Mouse (Mus musculus): ENCODE data around the gene Sipa1l2. TPM values are rescaled to one million over a fixed set of nuclear protein-coding genes. Genes with fewer than 3 reads are reported as not detected.

Gene Sipa1l2
- polyA plus RNA-seq, 1 experiment from 2014 or later = 33.2 TPM

DNA sequence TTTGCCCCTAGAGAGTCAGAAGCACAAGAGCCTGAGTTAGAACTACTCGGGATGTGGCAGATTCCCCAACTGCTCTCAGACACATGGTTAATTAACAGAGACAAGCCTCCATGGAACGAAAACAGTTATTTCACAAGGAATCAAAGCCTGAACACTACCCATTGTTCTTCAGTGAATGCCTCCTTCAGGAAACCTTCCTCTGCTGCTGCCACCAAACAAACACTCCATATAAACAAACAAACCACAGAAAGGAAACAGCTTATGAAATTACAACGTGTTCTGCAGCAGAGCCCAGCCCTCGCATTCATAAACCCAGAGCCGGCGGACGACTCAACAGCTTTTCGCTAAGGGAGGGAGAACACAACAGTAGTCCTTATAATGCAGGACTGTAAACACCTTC lies 52.2 kb downstream of the Sipa1l2 start:
- no peaks in the 10 kb centered on the region for H3K9me3 ChIP-seq
- no peaks in the 10 kb centered on the region for H3K36me3 ChIP-seq (replicated peaks)
- no peaks in the 10 kb centered on the region for H3K27me3 ChIP-seq
- H3K9ac ChIP-seq = no peak overlapping the region
- H3K27ac ChIP-seq = no peak overlapping the region
- ATAC-seq (ENCODE audit: low FRiP score) = no peak
- no peak overlapping the region for H3K4me3 ChIP-seq (replicated peaks)
- WGBS = 51% methylated on average over 8 of the region's 8 CpGs
- peaks cover 60% of the 10 kb centered on the region for H3K4me1 ChIP-seq
- H3K4me2 ChIP-seq = no peak overlapping the region

DNA sequence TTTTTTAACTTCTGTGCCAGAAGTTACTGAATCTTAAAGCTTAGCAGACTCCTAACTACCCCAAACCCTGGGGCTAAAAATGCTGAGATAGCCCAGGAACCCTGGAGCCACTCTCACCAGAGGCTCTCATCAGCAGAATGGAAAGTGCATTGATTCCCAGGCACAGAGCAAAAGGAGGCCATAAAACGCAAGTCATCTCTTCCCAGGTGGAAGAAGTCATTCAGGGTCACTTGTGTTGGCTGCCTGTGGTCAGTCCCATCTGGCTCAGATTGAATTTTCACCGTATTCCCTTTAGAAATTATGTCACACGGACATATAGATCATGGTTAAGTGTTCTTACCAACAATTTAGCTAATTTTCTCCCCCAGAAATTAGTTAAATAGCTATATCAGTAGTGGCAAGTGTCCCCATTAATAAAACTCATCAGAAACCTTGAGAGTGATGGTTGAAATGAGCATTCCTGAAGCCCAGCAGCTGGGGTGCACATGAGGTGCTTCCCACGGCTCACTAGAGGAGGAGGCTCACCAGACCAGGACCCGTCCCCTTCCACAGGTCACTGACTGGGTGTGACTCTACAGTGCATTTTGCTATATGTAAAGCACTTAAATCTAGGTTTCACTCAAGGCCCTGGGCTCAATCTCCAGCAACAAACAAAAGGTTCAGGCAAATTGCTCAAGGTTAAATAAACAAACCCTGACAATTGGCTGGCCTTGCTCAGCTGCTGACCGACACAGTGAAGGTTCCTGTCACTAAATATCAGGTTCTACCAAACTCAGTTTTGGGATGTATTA lies 53.3 kb downstream of the Sipa1l2 start:
- Histone ChIP-seq H3K4me1 (peaks cover 55% of the 10 kb centered on the region), H3K36me3 (replicated peaks) (no peaks in the 10 kb centered on the region), H3K4me2 (no peak overlapping the region), H3K4me3 (replicated peaks) (no peak overlapping the region), H3K27ac (no peak overlapping the region), H3K9ac (no peak overlapping the region), H3K27me3 (no peaks in the 10 kb centered on the region), H3K9me3 (no peaks in the 10 kb centered on the region)
- WGBS = 71% methylated on average over 6 of the region's 6 CpGs
- no peak for ATAC-seq (ENCODE audit: low FRiP score)

DNA sequence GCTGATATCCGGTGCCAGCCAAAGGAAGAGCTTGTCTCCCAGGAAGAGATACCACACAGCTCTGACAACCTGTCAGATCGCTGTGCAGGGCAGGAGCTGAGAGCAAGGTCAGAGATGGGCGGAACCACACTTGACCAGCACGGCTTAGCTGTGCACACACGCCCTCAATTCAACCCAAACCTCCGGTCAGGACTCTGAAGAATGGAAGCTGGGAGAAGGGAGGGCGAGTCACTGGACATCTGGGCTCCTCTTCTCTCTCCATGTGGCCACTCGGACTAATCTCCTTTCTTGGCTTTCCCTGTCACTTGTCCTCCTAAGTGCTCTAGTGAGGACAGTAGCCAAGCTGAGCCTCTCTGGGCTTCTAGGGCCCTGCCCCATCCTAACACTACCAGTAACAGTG lies 53.9 kb downstream of the Sipa1l2 start:
- no peaks in the 10 kb centered on the region for H3K27me3 ChIP-seq
- WGBS = 57% methylated on average over 8 of the region's 8 CpGs
- H3K4me3 ChIP-seq (replicated peaks) = no peak overlapping the region
- H3K4me1 ChIP-seq = peaks cover 62% of the 10 kb centered on the region
- H3K36me3 ChIP-seq (replicated peaks) = no peaks in the 10 kb centered on the region
- ATAC-seq (ENCODE audit: low FRiP score) = no peak
- H3K4me2 ChIP-seq = no peak overlapping the region
- no peak overlapping the region for H3K27ac ChIP-seq
- no peak overlapping the region for H3K9ac ChIP-seq
- H3K9me3 ChIP-seq = no peaks in the 10 kb centered on the region

- peak; percentile 51; the same call in 1 of the 2 replicates for ATAC-seq (ENCODE audit: low FRiP score)
- Histone ChIP-seq H3K4me2 (no peak overlapping the region; the same call in 1 of the 2 replicates), H3K9me3 (no peaks in the 10 kb centered on the region), H3K9ac (0 out of 2 replicates have a peak overlapping the region, but pooled peaks have one; percentile 22), H3K4me1 (peaks cover 73% of the 10 kb centered on the region), H3K27me3 (no peaks in the 10 kb centered on the region), H3K27ac (peak overlapping the region; percentile 62), H3K4me3 (replicated peaks) (no peak overlapping the region), H3K36me3 (replicated peaks) (no peaks in the 10 kb centered on the region)
- WGBS = 5% methylated on average over 5 of the region's 5 CpGs
These were observed 55.7 kb downstream of the Sipa1l2 start for GRCm38 (mm10) chr8:125513935-125514334.

- Histone ChIP-seq H3K36me3 (replicated peaks) (no peaks in the 10 kb centered on the region), H3K4me3 (replicated peaks) (no peak overlapping the region), H3K9ac (no peak overlapping the region), H3K27ac (peak overlapping the region; percentile 62), H3K4me1 (peaks cover 78% of the 10 kb centered on the region), H3K27me3 (no peaks in the 10 kb centered on the region), H3K9me3 (no peaks in the 10 kb centered on the region), H3K4me2 (no peak overlapping the region; the same call in 1 of the 2 replicates)
- 55% methylated on average over 5 of the region's 5 CpGs for WGBS
- no peak for ATAC-seq (ENCODE audit: low FRiP score)
These were observed 56.3 kb downstream of the Sipa1l2 start for GRCm38 (mm10) chr8:125513242-125513866.

GRCm38 (mm10) chr8:125512561-125512960 lies 57.0 kb downstream of the Sipa1l2 start:
- Histone ChIP-seq H3K36me3 (replicated peaks) (no peaks in the 10 kb centered on the region), H3K4me2 (no peak overlapping the region), H3K9me3 (no peaks in the 10 kb centered on the region), H3K9ac (no peak overlapping the region), H3K4me3 (replicated peaks) (no peak overlapping the region), H3K27ac (no peak overlapping the region), H3K27me3 (no peaks in the 10 kb centered on the region), H3K4me1 (peaks cover 74% of the 10 kb centered on the region)
- 89% methylated on average over 1 of the region's 1 CpGs for WGBS
- ATAC-seq (ENCODE audit: low FRiP score) = no peak

DNA sequence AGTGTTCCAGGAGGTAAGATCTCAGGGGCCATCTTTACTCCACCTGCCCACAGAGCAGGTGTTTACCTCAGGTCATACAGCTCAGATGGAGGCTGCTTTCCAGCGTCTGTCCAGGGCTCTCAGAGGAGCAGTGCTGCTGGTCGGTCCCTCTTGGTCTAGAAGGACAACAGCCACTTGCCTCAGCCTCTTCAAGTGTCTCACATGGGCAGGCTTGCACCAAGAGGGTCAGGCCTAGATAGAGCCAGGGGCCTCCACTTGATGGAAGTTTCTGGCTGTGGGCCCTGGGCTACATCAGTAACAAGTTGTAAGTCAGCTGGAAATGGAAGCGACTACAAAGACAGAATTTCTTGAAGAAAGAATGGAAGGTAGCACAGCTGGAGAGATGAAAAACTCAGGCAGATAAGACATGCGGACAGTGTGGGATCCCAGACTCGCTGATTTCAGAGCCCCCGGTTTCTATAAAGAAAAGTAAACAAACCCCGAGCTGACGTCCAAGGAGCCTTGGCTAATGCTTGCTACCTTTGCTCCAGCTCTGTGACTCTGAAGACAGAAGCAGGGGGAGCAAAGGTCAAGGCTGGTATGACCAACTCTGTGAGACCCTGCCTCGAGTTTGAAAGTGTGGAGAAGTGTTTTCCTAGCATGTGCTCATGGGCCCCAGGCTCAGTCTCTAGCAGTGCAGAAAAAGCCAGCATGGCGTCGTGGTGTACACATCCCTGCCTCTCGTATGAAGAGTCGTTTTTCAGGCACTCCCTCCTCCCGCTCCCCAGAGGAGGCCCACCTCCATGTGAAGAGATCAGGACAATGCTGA lies 58.5 kb downstream of the Sipa1l2 start:
- no peak for ATAC-seq (ENCODE audit: low FRiP score)

GRCm38 (mm10) chr8:125509776-125510175 lies 59.8 kb downstream of the Sipa1l2 start:
- WGBS = 18% methylated on average over 4 of the region's 4 CpGs
- Histone ChIP-seq H3K4me1 (peaks cover 77% of the 10 kb centered on the region), H3K9ac (no peak overlapping the region), H3K27me3 (no peaks in the 10 kb centered on the region), H3K27ac (peak overlapping the region; percentile 64), H3K36me3 (replicated peaks) (no peaks in the 10 kb centered on the region), H3K4me3 (replicated peaks) (no peak overlapping the region), H3K4me2 (no peak overlapping the region), H3K9me3 (no peaks in the 10 kb centered on the region)
- ATAC-seq (ENCODE audit: low FRiP score) = peak; percentile 50; the same call in 1 of the 2 replicates

More for the DNA sequence above, 58.5 kb downstream of the Sipa1l2 start:
- H3K4me1 ChIP-seq = peaks cover 69% of the 10 kb centered on the region
- no peak overlapping the region for H3K9ac ChIP-seq
- no peak overlapping the region for H3K4me2 ChIP-seq
- H3K4me3 ChIP-seq (replicated peaks) = no peak overlapping the region
- no peaks in the 10 kb centered on the region for H3K36me3 ChIP-seq (replicated peaks)
- no peak overlapping the region for H3K27ac ChIP-seq
- 73% methylated on average over 14 of the region's 14 CpGs for WGBS
- H3K27me3 ChIP-seq = no peaks in the 10 kb centered on the region
- no peaks in the 10 kb centered on the region for H3K9me3 ChIP-seq

DNA sequence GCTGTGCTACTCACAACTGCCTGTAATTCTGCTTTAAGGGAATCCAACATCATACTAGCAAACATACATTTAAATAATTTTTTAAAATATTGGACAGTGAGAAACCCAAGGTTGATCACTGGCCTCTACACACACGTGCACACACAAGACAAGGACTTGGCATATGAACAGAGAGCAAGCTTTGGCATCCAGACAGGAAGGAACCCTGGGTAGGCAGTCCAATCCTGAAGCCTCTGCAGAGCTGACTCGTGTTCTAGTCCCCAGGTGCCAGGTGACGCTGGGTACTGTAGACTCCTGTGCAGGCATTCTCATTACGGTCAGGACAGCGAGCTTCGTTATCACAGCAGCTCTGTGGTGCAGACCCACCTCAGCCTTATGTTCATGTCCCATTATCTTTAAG lies 60.4 kb downstream of the Sipa1l2 start:
- peak; percentile 39 for ATAC-seq (ENCODE audit: low FRiP score)

DNA sequence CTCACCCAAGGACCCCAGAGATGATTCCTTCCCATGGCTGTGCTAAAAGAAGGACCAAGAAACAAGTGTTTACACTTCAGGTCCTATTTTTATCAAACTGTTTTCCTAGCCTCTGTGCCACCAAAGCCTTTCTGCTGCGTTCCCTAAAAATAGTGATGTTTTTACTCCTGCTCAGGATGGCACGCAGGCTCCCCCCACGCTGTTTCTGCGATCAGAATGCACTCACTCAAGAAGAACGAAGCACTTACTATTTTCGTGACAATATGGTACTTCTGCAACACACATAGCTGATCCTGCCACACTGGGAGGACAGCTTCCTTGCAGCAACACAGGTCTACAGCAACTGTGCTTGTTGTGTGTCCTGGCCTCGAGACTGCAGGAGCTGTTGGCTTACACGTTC lies 62.3 kb downstream of the Sipa1l2 start:
- H3K4me1 ChIP-seq = peaks cover 63% of the 10 kb centered on the region
- H3K36me3 ChIP-seq (replicated peaks) = no peaks in the 10 kb centered on the region
- H3K27ac ChIP-seq = no peak overlapping the region
- no peak for ATAC-seq (ENCODE audit: low FRiP score)
- 79% methylated on average over 8 of the region's 8 CpGs for WGBS
- H3K4me3 ChIP-seq (replicated peaks) = no peak overlapping the region
- H3K9me3 ChIP-seq = no peaks in the 10 kb centered on the region
- H3K9ac ChIP-seq = no peak overlapping the region
- no peaks in the 10 kb centered on the region for H3K27me3 ChIP-seq
- no peak overlapping the region for H3K4me2 ChIP-seq

More for the DNA sequence above, 60.4 kb downstream of the Sipa1l2 start:
- no peak overlapping the region for H3K4me2 ChIP-seq
- peak overlapping the region; percentile 64; the same call in 1 of the 2 replicates for H3K27ac ChIP-seq
- no peak overlapping the region for H3K4me3 ChIP-seq (replicated peaks)
- peaks cover 77% of the 10 kb centered on the region for H3K4me1 ChIP-seq
- H3K36me3 ChIP-seq (replicated peaks) = no peaks in the 10 kb centered on the region
- H3K27me3 ChIP-seq = no peaks in the 10 kb centered on the region
- H3K9me3 ChIP-seq = no peaks in the 10 kb centered on the region
- 78% methylated on average over 6 of the region's 6 CpGs for WGBS
- no peak overlapping the region for H3K9ac ChIP-seq

- no peaks in the 10 kb centered on the region for H3K36me3 ChIP-seq (replicated peaks)
- no peak for ATAC-seq (ENCODE audit: low FRiP score)
- H3K4me3 ChIP-seq (replicated peaks) = no peak overlapping the region
- no peak overlapping the region for H3K4me2 ChIP-seq
- no peaks in the 10 kb centered on the region; the same call in 1 of the 2 replicates for H3K27me3 ChIP-seq
- no peak overlapping the region for H3K27ac ChIP-seq
- no peaks in the 10 kb centered on the region for H3K9me3 ChIP-seq
- H3K4me1 ChIP-seq = peaks cover 54% of the 10 kb centered on the region
- no peak overlapping the region for H3K9ac ChIP-seq
- 37% methylated on average over 6 of the region's 6 CpGs for WGBS
These were observed 64.9 kb downstream of the Sipa1l2 start for GRCm38 (mm10) chr8:125504605-125505257.

DNA sequence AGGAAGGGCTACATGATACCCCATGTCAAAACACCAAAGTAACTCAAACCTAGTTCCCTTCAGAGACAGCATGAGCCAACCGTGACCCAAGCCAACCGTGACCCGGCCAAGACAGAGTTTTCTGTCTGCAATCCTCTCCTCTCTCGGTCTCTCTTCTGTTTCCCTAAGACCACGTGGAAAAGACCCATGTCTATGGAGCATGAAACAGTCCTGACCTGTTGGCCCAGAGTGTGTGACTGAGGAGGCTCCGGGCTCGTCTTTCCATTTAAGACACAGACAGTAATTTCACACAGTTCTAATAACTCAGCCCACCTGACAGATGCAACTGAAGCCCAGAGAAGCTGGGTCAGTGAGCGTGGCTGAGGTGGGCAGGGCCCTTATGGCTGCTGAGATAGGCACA lies 65.8 kb downstream of the Sipa1l2 start:
- peaks cover 50% of the 10 kb centered on the region for H3K4me1 ChIP-seq
- ATAC-seq (ENCODE audit: low FRiP score) = no peak
- 89% methylated on average over 8 of the region's 8 CpGs for WGBS
- H3K4me2 ChIP-seq = no peak overlapping the region
- H3K27ac ChIP-seq = no peak overlapping the region
- H3K4me3 ChIP-seq (replicated peaks) = no peak overlapping the region
- no peaks in the 10 kb centered on the region; the same call in 1 of the 2 replicates for H3K27me3 ChIP-seq
- H3K9me3 ChIP-seq = no peaks in the 10 kb centered on the region
- no peak overlapping the region for H3K9ac ChIP-seq
- H3K36me3 ChIP-seq (replicated peaks) = no peaks in the 10 kb centered on the region
